Mouse (Mus musculus) heart, embryonic 14.5 days (tissue): ENCODE measurements around the gene Hectd1. TPM values are rescaled to one million over a fixed set of nuclear protein-coding genes. Genes with fewer than 3 reads are reported as not detected.

Experiments
- ATAC-seq: fragments of 200-750 bp; cut with Nextera tagmentation; 2 replicates; pipeline ENCODE4 v1.8.0; 2017; ENCODE audit warnings: low read depth, moderate TSS enrichment; ENCODE audit not compliant: insufficient number of reproducible peaks, insufficient read depth, low FRiP score
- H3K27ac ChIP-seq, 2 experiments: fragments of 200-500 bp in 1 of 2; fragments of 300-500 bp in 1 of 2; sonication (generic) in 1 of 2; replicated peaks in 1 of 2; 2 replicates each; pipeline ENCODE4 v1.5.1; 2012 to 2014; ENCODE audit warnings: low read depth in 2 of 2, low read length in 2 of 2, control low read depth in 1 of 2, mild to moderate bottlenecking in 1 of 2, mixed read lengths in 1 of 2; ENCODE audit not compliant: control insufficient read depth in 1 of 2, insufficient read depth in 1 of 2
- H3K27me3 ChIP-seq: fragments of 300-500 bp; sonication (generic); 2 replicates; pipeline ENCODE4 v1.6.1; 2014; ENCODE audit warnings: mild to moderate bottlenecking, low read length, control low read depth; ENCODE audit not compliant: control insufficient read depth, insufficient read depth
- H3K36me3 ChIP-seq: fragments of 300-500 bp; sonication (generic); 2 replicates; pipeline ENCODE4 v1.6.1; 2014; ENCODE audit warnings: mild to moderate bottlenecking, control low read depth, low read length, mixed read lengths; ENCODE audit not compliant: control insufficient read depth, insufficient read depth
- H3K4me1 ChIP-seq, 2 experiments: fragments of 200-500 bp in 1 of 2; fragments of 300-500 bp in 1 of 2; sonication (generic) in 1 of 2; 2 replicates each; pipeline ENCODE4 v1.6.1; 2012 to 2014; ENCODE audit warnings: low read length in 2 of 2, control low read depth in 1 of 2, mixed read lengths in 1 of 2; ENCODE audit not compliant: control insufficient read depth in 2 of 2, insufficient read depth in 2 of 2
- H3K4me2 ChIP-seq: fragments of 300-500 bp; sonication (generic); 2 replicates; pipeline ENCODE4 v1.6.1; 2014; ENCODE audit warnings: mild to moderate bottlenecking, low read length
- H3K4me3 ChIP-seq, 2 experiments: fragments of 200-500 bp in 1 of 2; fragments of 300-500 bp in 1 of 2; sonication (generic) in 1 of 2; 2 replicates each; pipeline ENCODE4 v1.5.1; 2012 to 2014; ENCODE audit warnings: low read length in 2 of 2, mild to moderate bottlenecking in 2 of 2, control low read depth in 1 of 2, low read depth in 1 of 2, moderate library complexity in 1 of 2; ENCODE audit not compliant: control insufficient read depth in 1 of 2, insufficient read depth in 1 of 2
- H3K9ac ChIP-seq: fragments of 300-500 bp; sonication (generic); 2 replicates; pipeline ENCODE4 v1.6.1; 2014; ENCODE audit warnings: mild to moderate bottlenecking, low read length
- H3K9me3 ChIP-seq: fragments of 300-500 bp; sonication (generic); 2 replicates; pipeline ENCODE4 v1.6.1; 2016; ENCODE audit warnings: low read length, control low read depth; ENCODE audit not compliant: control insufficient read depth
- WGBS: fragments of 180-500 bp; shearing (Covaris S2); extraction: QIAGEN DNeasy Blood & Tissue Kit; methylation state at CpG from one replicate; pipeline ENCODE4 v1.1.7; 2014; 5-methylcytosine and 5-hydroxymethylcytosine counted together
- polyA plus RNA-seq: library from polyadenylated mRNA; unstranded; fragments of >200 nt; fragmentation: Nextera tagmentation; extraction: Ambion mirVana; gene quantifications from 2 replicates; pipeline ENCODE4 v1.2.1, GENCODE M21; 2014

Gene Hectd1
- polyA plus RNA-seq, 1 experiment from 2014 or later, result 43.3 TPM

GRCm38 (mm10) chr12:51863116-51864002, 34.0 kb upstream of the Hectd1 start:
- Histone ChIP-seq H3K4me1 (peaks cover 2 to 5% of the 10 kb centered on the region in 2 experiments; a peak in 2 of 4 replicates), H3K9me3 (no peaks in the 10 kb centered on the region), H3K27me3 (no peaks in the 10 kb centered on the region), H3K4me2 (no peak overlapping the region), H3K27ac (no peak overlapping the region), H3K9ac (no peak overlapping the region), H3K36me3 (no peaks in the 10 kb centered on the region), H3K4me3 (no peak overlapping the region)
- 88% methylated on average over 14 of the region's 14 CpGs for WGBS
- no peak for ATAC-seq

GRCm38 (mm10) chr12:51858134-51859028, 29.0 kb upstream of the Hectd1 start:
- Histone ChIP-seq H3K4me1 (no peaks in the 10 kb centered on the region), H3K27me3 (no peaks in the 10 kb centered on the region), H3K4me3 (no peak overlapping the region), H3K27ac (no peak overlapping the region), H3K9ac (no peak overlapping the region), H3K9me3 (no peaks in the 10 kb centered on the region), H3K36me3 (no peaks in the 10 kb centered on the region), H3K4me2 (no peak overlapping the region)
- no peak for ATAC-seq
- WGBS, result 75% methylated on average over 13 of the region's 13 CpGs

- Histone ChIP-seq H3K4me2 (no peak overlapping the region), H3K9me3 (no peaks in the 10 kb centered on the region), H3K4me3 (no peak overlapping the region), H3K36me3 (no peaks in the 10 kb centered on the region), H3K27ac (no peak overlapping the region), H3K9ac (no peak overlapping the region), H3K27me3 (no peaks in the 10 kb centered on the region), H3K4me1 (no peaks in the 10 kb centered on the region)
- no peak for ATAC-seq
- WGBS, result 47% methylated on average over 8 of the region's 8 CpGs
Observed at GRCm38 (mm10) chr12:51856768-51857295, 27.5 kb upstream of the Hectd1 start.

GRCm38 (mm10) chr12:51855872-51856271, 26.5 kb upstream of the Hectd1 start:
- Histone ChIP-seq H3K9me3 (no peaks in the 10 kb centered on the region), H3K27ac (no peak overlapping the region), H3K4me3 (no peak overlapping the region), H3K36me3 (no peaks in the 10 kb centered on the region), H3K4me1 (no peaks in the 10 kb centered on the region), H3K9ac (no peak overlapping the region), H3K27me3 (no peaks in the 10 kb centered on the region), H3K4me2 (no peak overlapping the region)
- WGBS, result 81% methylated on average over 2 of the region's 2 CpGs
- ATAC-seq, result no peak

- Histone ChIP-seq H3K27me3 (no peaks in the 10 kb centered on the region), H3K4me1 (no peaks in the 10 kb centered on the region), H3K36me3 (no peaks in the 10 kb centered on the region), H3K4me3 (no peak overlapping the region), H3K4me2 (no peak overlapping the region), H3K9me3 (no peaks in the 10 kb centered on the region), H3K9ac (no peak overlapping the region), H3K27ac (no peak overlapping the region)
- 48% methylated on average over 6 of the region's 7 CpGs for WGBS
- no peak for ATAC-seq
Observed at GRCm38 (mm10) chr12:51855453-51855852, 26.1 kb upstream of the Hectd1 start.

- Histone ChIP-seq H3K36me3 (no peaks in the 10 kb centered on the region), H3K4me2 (no peak overlapping the region), H3K27ac (no peak overlapping the region), H3K9me3 (no peaks in the 10 kb centered on the region), H3K9ac (no peak overlapping the region), H3K4me3 (no peak overlapping the region), H3K27me3 (no peaks in the 10 kb centered on the region), H3K4me1 (no peaks in the 10 kb centered on the region)
- ATAC-seq, result no peak
- 63% methylated on average over 4 of the region's 4 CpGs for WGBS
Observed at GRCm38 (mm10) chr12:51851617-51852016, 22.3 kb upstream of the Hectd1 start.

- H3K36me3 ChIP-seq, result no peaks in the 10 kb centered on the region
- no peak for ATAC-seq
- H3K4me1 ChIP-seq, result no peaks in the 10 kb centered on the region
- H3K9ac ChIP-seq, result no peak overlapping the region
- no peak overlapping the region for H3K27ac ChIP-seq
- 86% methylated on average over 3 of the region's 3 CpGs for WGBS
- H3K9me3 ChIP-seq, result no peaks in the 10 kb centered on the region
- H3K4me3 ChIP-seq, result no peak overlapping the region
- no peaks in the 10 kb centered on the region for H3K27me3 ChIP-seq
- H3K4me2 ChIP-seq, result no peak overlapping the region
Observed at GRCm38 (mm10) chr12:51851155-51851554, 21.8 kb upstream of the Hectd1 start.
